Mouse (Mus musculus) cerebellum, adult 11 months (tissue): ENCODE measurements around the gene Olfr50.

Experiments used
- DNase-seq: peaks from one replicate; pipeline ENCODE4 v3.0.0; 2022

Olfr50 gene

DNA sequence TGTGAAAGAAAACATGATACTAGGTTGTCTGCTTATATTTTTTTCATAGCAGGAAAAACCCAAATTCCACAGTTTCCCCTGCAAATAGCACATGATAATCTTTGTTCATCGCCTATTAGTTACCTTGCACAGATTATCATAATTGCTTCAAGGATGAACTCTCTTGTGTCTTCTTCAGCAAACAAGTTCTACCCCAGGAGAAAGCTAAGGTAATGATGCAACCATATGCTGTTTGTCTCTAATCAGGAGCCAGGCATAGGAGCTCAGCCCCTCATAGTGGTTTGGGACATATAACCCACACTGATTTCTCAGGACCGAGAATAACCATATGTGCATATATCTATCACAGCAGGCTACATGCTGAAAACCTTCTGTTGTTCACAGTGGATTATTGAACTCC lies at the start of gene Olfr50:
Gene Olfr50, plus strand, starts transcription at position 301 of the 400 bp plus-strand sequence.
- no peak for DNase-seq

GRCm38 (mm10) chr2:36783976-36784375 lies 6.4 kb upstream of the Olfr50 start, which contains the start of gene Olfr348:
Gene Olfr348, plus strand, starts transcription at chr2:36784276.
- no peak for DNase-seq

- no peak for DNase-seq
Observed at GRCm38 (mm10) chr2:36816932-36817331, 26.6 kb downstream of the Olfr50 start, which contains the start of gene Olfr3. Gene Olfr3, minus strand, starts transcription at chr2:36817032.

GRCm38 (mm10) chr2:36846010-36846409 lies 55.7 kb downstream of the Olfr50 start, which contains the start of gene Olfr350:
Gene Olfr350, plus strand, starts transcription at chr2:36846310.
- DNase-seq = no peak
